Mouse (Mus musculus): ENCODE data around the gene Nr2f6. TPM values are rescaled to one million over a fixed set of nuclear protein-coding genes. Genes with fewer than 3 reads are reported as not detected.

Nr2f6 gene
- polyA plus RNA-seq, 2 experiments, result 63.1 to 80.8 TPM

DNA sequence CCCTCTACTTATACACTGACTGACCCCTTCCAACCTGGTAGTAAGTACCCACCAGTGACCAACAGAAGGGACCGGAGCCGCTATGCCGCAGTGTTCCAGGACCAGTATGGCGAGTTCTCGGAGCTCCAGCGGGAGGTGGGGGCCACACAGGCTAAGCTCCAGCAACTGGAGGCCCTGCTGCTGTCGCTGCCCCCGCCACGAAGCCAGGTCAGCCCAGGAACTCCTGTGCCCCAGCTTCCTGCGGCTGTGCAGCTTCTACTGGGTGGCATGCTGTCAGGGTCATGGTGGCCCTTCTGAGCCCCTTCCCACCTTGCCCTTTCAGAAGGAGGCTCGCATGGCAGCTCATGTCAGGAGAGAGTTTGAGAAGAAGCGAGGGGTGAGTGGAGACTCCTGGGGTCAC lies 9.3 kb downstream of the Nr2f6 start:
- WGBS, result 89% methylated on average over 9 of the region's 12 CpGs
- TF ChIP-seq POLR2A (IDR thresholded peaks at IDR 0.05; ENCODE audit: borderline replicate concordance, extremely low read depth, insufficient read depth, insufficient read length), result no peak
- ATAC-seq (ENCODE audit: low FRiP score, low read depth) (no peak), DNase-seq (ENCODE audit: low spot score) (no peak)
- Histone ChIP-seq H3K36me3 (ENCODE audit: control insufficient read depth, insufficient read depth, low read length) (peaks cover 43% of the 10 kb centered on the region), H3K4me3 (replicated peaks; ENCODE audit: low read length) (no peak overlapping the region), H3K4me1 (ENCODE audit: control insufficient read depth, insufficient read depth, low read length) (peaks cover 22% of the 10 kb centered on the region), H3K27ac (replicated peaks; ENCODE audit: low read depth, low read length) (no peak overlapping the region), H3K9me3 (ENCODE audit: control insufficient read depth, low read length) (no peaks in the 10 kb centered on the region), H3K27me3 (ENCODE audit: control insufficient read depth, insufficient read depth, low read length) (no peaks in the 10 kb centered on the region), H3K9ac (ENCODE audit: low read depth, low read length, severe bottlenecking) (no peak overlapping the region), H3K4me2 (replicated peaks; ENCODE audit: low read depth, low read length, severe bottlenecking) (no peak overlapping the region)

GRCm38 (mm10) chr8:71371236-71371848 lies 10.4 kb downstream of the Nr2f6 start, which contains the start of gene Ocel1:
TSS of gene Ocel1 (plus strand) at chr8:71371298.
- Histone ChIP-seq H3K9me3 (ENCODE audit: control insufficient read depth, low read length) (no peaks in the 10 kb centered on the region), H3K27me3 (ENCODE audit: control insufficient read depth, insufficient read depth, low read length) (no peaks in the 10 kb centered on the region), H3K4me3 (replicated peaks; ENCODE audit: low read length) (peak within 1 kb of the TSS; percentile 71), H3K9ac (ENCODE audit: low read depth, low read length, severe bottlenecking) (peak within 1 kb of the TSS; percentile 47; the same call in 1 of the 2 replicates), H3K4me2 (replicated peaks; ENCODE audit: low read depth, low read length, severe bottlenecking) (peak within 1 kb of the TSS; percentile 42), H3K36me3 (ENCODE audit: control insufficient read depth, insufficient read depth, low read length) (peaks cover 40% of the 10 kb centered on the region), H3K27ac (replicated peaks; ENCODE audit: low read depth, low read length) (peak within 1 kb of the TSS; percentile 69), H3K4me1 (ENCODE audit: control insufficient read depth, insufficient read depth, low read length) (peaks cover 18% of the 10 kb centered on the region)
- under 1% methylated on average over 59 of the region's 68 CpGs for WGBS
- peak; percentile 95 for DNase-seq (ENCODE audit: low spot score)
- ATAC-seq (ENCODE audit: low FRiP score, low read depth), result peak; percentile 88
- 0 out of 2 replicates have a peak, but pooled peaks have one; percentile 34 for TF ChIP-seq POLR2A (IDR thresholded peaks at IDR 0.05; ENCODE audit: borderline replicate concordance, extremely low read depth, insufficient read depth, insufficient read length)

DNA sequence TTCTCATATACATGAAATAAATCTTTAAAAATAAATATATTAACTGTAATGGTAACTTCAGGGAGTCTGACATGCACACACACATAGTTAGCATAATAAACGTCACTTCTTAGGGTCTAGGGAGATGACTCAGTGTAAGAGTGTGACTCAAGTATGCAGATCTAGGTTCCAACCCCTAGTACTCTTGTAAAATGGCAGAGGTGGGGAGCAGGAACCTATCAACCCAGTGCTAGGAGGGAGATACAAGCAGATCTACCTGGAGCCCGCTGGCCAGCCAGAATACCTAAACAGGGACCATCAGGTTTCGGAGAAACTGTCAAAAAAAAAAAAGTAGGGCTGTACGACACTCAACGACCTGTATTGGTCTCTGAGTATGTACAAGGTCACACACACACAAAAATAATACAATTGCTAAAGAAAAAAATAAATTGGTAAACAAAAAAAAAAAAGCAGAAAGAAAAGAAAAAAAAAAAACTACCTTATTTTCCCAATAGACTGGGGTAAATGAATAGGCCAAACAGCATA lies 11.0 kb downstream of the Nr2f6 start:
- Histone ChIP-seq H3K4me3 (replicated peaks; ENCODE audit: low read length) (peak overlapping the region; percentile 71), H3K9ac (ENCODE audit: low read depth, low read length, severe bottlenecking) (no peak overlapping the region), H3K36me3 (ENCODE audit: control insufficient read depth, insufficient read depth, low read length) (peaks cover 40% of the 10 kb centered on the region), H3K27me3 (ENCODE audit: control insufficient read depth, insufficient read depth, low read length) (no peaks in the 10 kb centered on the region), H3K9me3 (ENCODE audit: control insufficient read depth, low read length) (no peaks in the 10 kb centered on the region), H3K4me2 (replicated peaks; ENCODE audit: low read depth, low read length, severe bottlenecking) (peak overlapping the region; percentile 42), H3K27ac (replicated peaks; ENCODE audit: low read depth, low read length) (no peak overlapping the region), H3K4me1 (ENCODE audit: control insufficient read depth, insufficient read depth, low read length) (peaks cover 12% of the 10 kb centered on the region)
- no peak for TF ChIP-seq POLR2A (IDR thresholded peaks at IDR 0.05; ENCODE audit: borderline replicate concordance, extremely low read depth, insufficient read depth, insufficient read length)
- ATAC-seq (ENCODE audit: low FRiP score, low read depth) (no peak), DNase-seq (ENCODE audit: low spot score) (no peak)
- 23% methylated on average over 5 of the region's 5 CpGs for WGBS

DNA sequence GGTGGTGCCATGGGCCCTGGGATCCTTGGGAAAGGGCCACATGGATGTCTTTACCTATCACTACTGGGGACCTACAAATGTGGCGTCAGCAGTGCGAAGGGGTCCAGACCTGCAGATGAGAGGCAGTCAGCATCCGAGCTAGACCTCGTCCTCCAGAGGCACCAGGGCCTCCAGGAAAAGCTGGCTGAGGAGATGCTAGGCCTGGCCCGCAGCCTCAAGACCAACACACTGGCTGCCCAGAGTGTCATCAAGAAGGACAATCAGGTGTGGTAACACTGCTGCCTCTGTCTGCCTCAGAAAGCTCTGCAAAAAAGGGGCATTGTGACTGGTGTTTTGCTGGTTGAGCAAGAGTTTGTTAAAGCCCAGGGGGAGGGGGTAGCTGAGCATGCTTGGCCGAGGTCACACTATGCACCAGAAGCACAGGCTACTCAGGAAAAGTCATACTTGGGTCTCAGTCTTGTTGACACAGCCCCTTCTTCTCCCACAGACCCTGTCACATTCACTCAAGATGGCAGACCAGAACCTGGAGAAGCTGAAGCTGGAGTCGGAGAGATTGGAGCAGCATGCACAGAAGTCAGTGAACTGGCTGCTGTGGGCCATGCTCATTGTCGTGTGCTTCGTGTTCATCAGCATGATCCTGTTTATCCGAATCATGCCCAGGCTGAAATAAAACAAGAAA lies 12.6 kb downstream of the Nr2f6 start:
- Histone ChIP-seq H3K36me3 (ENCODE audit: control insufficient read depth, insufficient read depth, low read length) (peaks cover 30% of the 10 kb centered on the region), H3K27ac (replicated peaks; ENCODE audit: low read depth, low read length) (no peak overlapping the region), H3K27me3 (ENCODE audit: control insufficient read depth, insufficient read depth, low read length) (no peaks in the 10 kb centered on the region), H3K4me1 (ENCODE audit: control insufficient read depth, insufficient read depth, low read length) (peaks cover 10% of the 10 kb centered on the region), H3K9ac (ENCODE audit: low read depth, low read length, severe bottlenecking) (no peak overlapping the region), H3K9me3 (ENCODE audit: control insufficient read depth, low read length) (no peaks in the 10 kb centered on the region), H3K4me3 (replicated peaks; ENCODE audit: low read length) (no peak overlapping the region), H3K4me2 (replicated peaks; ENCODE audit: low read depth, low read length, severe bottlenecking) (no peak overlapping the region)
- no peak for TF ChIP-seq POLR2A (IDR thresholded peaks at IDR 0.05; ENCODE audit: borderline replicate concordance, extremely low read depth, insufficient read depth, insufficient read length)
- whole genome bisulfite sequencing, result 94% methylated on average over 10 of the region's 10 CpGs
- ATAC-seq (ENCODE audit: low FRiP score, low read depth) (no peak), DNase-seq (ENCODE audit: low spot score) (no peak)

DNA sequence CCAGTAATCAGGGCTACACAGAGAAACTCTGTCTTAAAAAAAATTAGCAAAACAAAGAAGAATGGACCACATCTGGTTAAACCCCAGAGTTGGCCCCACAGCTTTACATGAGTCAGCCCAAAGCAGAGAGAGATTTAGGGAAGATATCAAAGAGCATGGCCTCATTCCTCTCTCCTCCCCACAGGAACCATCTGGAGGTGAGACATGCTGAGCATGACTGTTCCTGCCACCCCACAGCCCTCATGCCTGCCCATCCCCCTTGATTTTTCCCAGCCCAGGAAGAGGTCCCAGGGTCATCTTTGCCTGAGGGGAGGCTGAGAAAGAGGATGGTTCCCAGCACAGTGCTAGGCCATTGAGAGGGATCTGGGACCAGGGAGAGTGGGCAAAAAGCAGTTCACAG lies 13.4 kb downstream of the Nr2f6 start:
- H3K4me1 ChIP-seq (ENCODE audit: control insufficient read depth, insufficient read depth, low read length), result peaks cover 10% of the 10 kb centered on the region
- H3K9me3 ChIP-seq (ENCODE audit: control insufficient read depth, low read length), result no peaks in the 10 kb centered on the region
- 0 out of 2 replicates have a peak overlapping the region, but pooled peaks have one; percentile 21 for H3K9ac ChIP-seq (ENCODE audit: low read depth, low read length, severe bottlenecking)
- DNase-seq (ENCODE audit: low spot score), result no peak
- no peak for ATAC-seq (ENCODE audit: low FRiP score, low read depth)
- H3K27ac ChIP-seq (replicated peaks; ENCODE audit: low read depth, low read length), result no peak overlapping the region
- H3K4me3 ChIP-seq (replicated peaks; ENCODE audit: low read length), result no peak overlapping the region
- no peaks in the 10 kb centered on the region for H3K27me3 ChIP-seq (ENCODE audit: control insufficient read depth, insufficient read depth, low read length)
- H3K36me3 ChIP-seq (ENCODE audit: control insufficient read depth, insufficient read depth, low read length), result peaks cover 21% of the 10 kb centered on the region
- TF ChIP-seq POLR2A (IDR thresholded peaks at IDR 0.05; ENCODE audit: borderline replicate concordance, extremely low read depth, insufficient read depth, insufficient read length), result no peak
- H3K4me2 ChIP-seq (replicated peaks; ENCODE audit: low read depth, low read length, severe bottlenecking), result peak overlapping the region; percentile 66; the same call in 1 of the 2 replicates
